Mouse (Mus musculus) liver, adult 2 months (tissue): ENCODE results near the gene Ldhal6b. TPM values are rescaled to one million over a fixed set of nuclear protein-coding genes. Genes with fewer than 3 reads are reported as not detected.
A peak's percentile ranks its signal among the peaks of the same experiment; 100 is the strongest.

Experiments used
- DNase-seq: peaks from one replicate; pipeline ENCODE4 v3.0.0-alpha.2; 2011; ENCODE audit warnings: low read depth, low spot score; ENCODE audit errors: extremely low read depth
- H3K27ac ChIP-seq: fragments of 200-500 bp; replicated peaks from 2 replicates; pipeline ENCODE4 v1.5.1; 2012; ENCODE audit warnings: low read depth, mild to moderate bottlenecking, control low read depth, inconsistent platforms, low read length; ENCODE audit not compliant: insufficient read depth
- H3K27me3 ChIP-seq: fragments of 200-500 bp; 2 replicates; pipeline ENCODE4 v1.6.1; 2012; ENCODE audit warnings: mild to moderate bottlenecking, moderate library complexity, low read length, inconsistent platforms; ENCODE audit not compliant: control insufficient read depth, insufficient read depth
- H3K36me3 ChIP-seq: fragments of 200-500 bp; 2 replicates; pipeline ENCODE4 v1.6.1; 2012; ENCODE audit warnings: low read length, inconsistent platforms; ENCODE audit not compliant: control insufficient read depth, insufficient read depth
- H3K4me1 ChIP-seq: fragments of 200-500 bp; 2 replicates; pipeline ENCODE4 v1.6.1; 2011; ENCODE audit warnings: low read length; ENCODE audit not compliant: control insufficient read depth, insufficient read depth
- H3K4me3 ChIP-seq: fragments of 200-500 bp; 2 replicates; pipeline ENCODE4 v1.5.1; 2011; ENCODE audit warnings: low read depth, mild to moderate bottlenecking, control low read depth, low read length, moderate library complexity; ENCODE audit not compliant: insufficient read depth
- H3K79me2 ChIP-seq: fragments of 200-500 bp; 2 replicates; pipeline ENCODE4 v1.6.1; 2012; ENCODE audit warnings: inconsistent platforms, mild to moderate bottlenecking, low read length, moderate library complexity; ENCODE audit not compliant: control insufficient read depth, insufficient read depth
- H3K9ac ChIP-seq: fragments of 200-500 bp; 2 replicates; pipeline ENCODE4 v1.6.1; 2012; ENCODE audit warnings: low read depth, mild to moderate bottlenecking, control low read depth, inconsistent platforms, low read length
- CTCF ChIP-seq: fragments of 200-500 bp; IDR thresholded peaks from 2 replicates; pipeline ENCODE4 v1.5.1; 2011; ENCODE audit warnings: low read depth, low read length, control low read depth
- POLR2A ChIP-seq: fragments of 200-500 bp; IDR thresholded peaks from 2 replicates; pipeline ENCODE4 v1.6.1; 2011; ENCODE audit warnings: low read length, control low read depth; ENCODE audit not compliant: insufficient read depth; ENCODE audit errors: extremely low read depth
- WGBS: fragments of 180-500 bp; shearing (Covaris S2); methylation state at CpG from one replicate; pipeline ENCODE4 v1.1.7; 2018; 5-methylcytosine and 5-hydroxymethylcytosine counted together
- polyA plus RNA-seq: library from polyadenylated mRNA; depleted of rRNA; stranded (reverse); fragments of >200 nt; gene quantifications from 2 replicates; pipeline ENCODE4 v1.2.3, GENCODE M21; 2012
- total RNA-seq: library from RNA; depleted of rRNA; stranded (reverse); fragments of >200 nt; gene quantifications from 2 replicates; pipeline ENCODE4 v1.2.3, GENCODE M21; 2014

The Ldhal6b gene
- total and polyA plus RNA-seq, 2 experiments, result 0.32 to 0.46 TPM

DNA sequence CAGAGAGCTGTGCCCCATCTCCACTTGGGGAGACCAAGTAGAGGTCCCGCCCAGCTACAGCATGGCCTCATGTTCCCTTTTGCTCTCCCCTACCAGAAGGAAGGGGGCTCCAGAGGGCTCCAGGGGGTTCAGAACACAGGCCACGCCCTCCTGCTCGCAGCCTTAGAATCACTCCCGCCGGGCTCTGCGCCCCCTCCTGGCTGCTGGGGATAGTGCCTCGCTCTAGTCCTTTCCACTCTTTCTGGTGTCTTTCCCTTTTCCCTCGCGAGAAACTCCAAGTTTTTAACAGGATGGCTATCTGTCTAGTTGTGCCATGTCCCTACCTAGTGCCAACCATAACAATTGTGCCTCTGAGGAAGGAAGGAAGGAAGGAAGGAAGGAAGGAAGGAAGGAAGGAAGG is 16.5 kb downstream of the Ldhal6b start:
- Histone ChIP-seq H3K4me1 (no peaks in the 10 kb centered on the region), H3K27ac (no peak overlapping the region), H3K27me3 (no peaks in the 10 kb centered on the region), H3K79me2 (no peaks in the 10 kb centered on the region), H3K9ac (no peak overlapping the region), H3K4me3 (no peak overlapping the region), H3K36me3 (no peaks in the 10 kb centered on the region)
- TF ChIP-seq POLR2A (no peak), CTCF (peak; percentile 85)
- no peak for DNase-seq
- 10% methylated on average over 9 of the region's 9 CpGs for WGBS

GRCm38 (mm10) chr17:5401288-5401687 is 17.3 kb downstream of the Ldhal6b start:
- no peaks in the 10 kb centered on the region for H3K27me3 ChIP-seq
- TF ChIP-seq POLR2A (no peak), CTCF (no peak)
- no peaks in the 10 kb centered on the region for H3K4me1 ChIP-seq
- 88% methylated on average over 10 of the region's 10 CpGs for WGBS
- no peak overlapping the region for H3K9ac ChIP-seq
- no peak overlapping the region for H3K4me3 ChIP-seq
- no peak for DNase-seq
- H3K36me3 ChIP-seq, result no peaks in the 10 kb centered on the region
- no peak overlapping the region for H3K27ac ChIP-seq
- no peaks in the 10 kb centered on the region for H3K79me2 ChIP-seq

DNA sequence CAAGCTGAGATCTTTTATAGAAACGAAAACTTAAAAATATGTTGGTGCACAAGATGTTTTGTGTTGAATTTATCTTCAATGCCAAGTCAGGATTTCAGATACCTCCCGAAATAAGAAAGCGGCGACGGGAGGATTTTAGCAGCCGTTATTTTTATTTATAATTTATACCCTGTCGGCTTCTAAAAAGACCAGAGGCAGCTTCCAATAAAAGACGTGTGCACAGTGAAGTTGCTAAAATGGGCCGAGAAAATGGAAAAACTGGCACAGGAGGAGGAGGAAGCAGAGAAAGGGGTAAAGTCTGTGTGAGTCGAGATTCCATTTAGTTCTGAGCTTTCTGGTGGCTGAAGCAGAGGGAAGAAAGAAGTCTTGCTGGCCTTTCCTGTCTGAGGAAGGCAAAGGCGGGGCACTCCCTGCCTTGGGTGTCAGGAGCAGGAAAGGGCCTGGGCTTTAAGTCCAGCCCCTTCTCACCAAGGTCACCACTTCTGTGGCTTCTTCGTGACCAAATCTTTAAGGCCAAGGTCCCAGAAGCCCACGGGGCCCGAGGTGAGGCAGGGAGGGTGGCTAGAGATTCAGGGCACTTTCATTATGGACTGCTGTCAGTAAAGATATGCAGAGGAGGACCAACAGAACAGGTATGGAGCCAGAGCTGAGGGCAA is 18.0 kb downstream of the Ldhal6b start:
- Histone ChIP-seq H3K4me3 (no peak overlapping the region), H3K27ac (no peak overlapping the region), H3K4me1 (no peaks in the 10 kb centered on the region), H3K36me3 (no peaks in the 10 kb centered on the region), H3K27me3 (no peaks in the 10 kb centered on the region), H3K79me2 (no peaks in the 10 kb centered on the region), H3K9ac (no peak overlapping the region)
- TF ChIP-seq POLR2A (no peak), CTCF (no peak)
- DNase-seq, result no peak
- 78% methylated on average over 14 of the region's 14 CpGs for WGBS

DNA sequence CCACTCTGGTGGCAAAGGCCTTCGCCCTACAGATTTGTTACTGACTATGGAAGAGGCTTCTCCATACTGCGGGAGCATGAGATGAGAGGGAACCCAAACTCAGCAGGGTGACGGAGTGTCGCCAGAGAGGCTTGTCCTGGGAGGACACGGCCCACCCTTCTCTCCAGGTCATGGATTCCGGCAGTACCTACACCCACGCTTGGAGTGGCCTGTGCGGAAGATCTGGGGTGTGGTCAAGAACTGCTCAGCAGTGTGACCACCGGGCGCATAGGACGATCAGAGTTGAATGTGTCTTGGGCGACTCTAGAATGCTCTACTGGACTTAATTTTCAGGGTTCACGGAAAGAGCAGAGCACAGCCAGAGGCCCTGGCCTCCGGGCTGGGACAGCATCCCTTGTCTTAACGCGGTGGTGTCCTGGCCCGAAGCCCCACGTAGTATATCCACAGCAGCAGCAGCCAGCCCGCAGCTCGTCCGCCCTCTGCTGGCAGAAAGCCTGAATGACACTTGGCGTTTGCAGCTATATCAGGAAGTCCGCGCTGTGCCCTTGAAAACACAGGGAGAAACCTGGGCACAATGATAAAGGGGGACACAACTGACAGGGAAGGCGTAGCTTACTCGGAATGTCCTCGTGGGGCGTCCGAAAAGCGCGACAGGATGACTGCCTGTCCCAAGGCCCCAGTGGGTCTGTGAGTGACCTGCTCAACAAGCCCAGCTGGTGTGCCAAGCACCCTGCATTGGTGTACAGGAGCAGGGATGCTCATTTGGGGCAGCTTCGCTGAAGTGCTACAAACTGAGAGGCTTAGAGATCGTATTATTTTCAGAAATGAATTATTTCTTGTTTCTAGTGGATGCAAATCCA is 21.2 kb downstream of the Ldhal6b start:
- no peaks in the 10 kb centered on the region for H3K36me3 ChIP-seq
- H3K4me3 ChIP-seq, result no peak overlapping the region
- TF ChIP-seq CTCF, result peak; percentile 98
- TF ChIP-seq POLR2A, result no peak
- H3K27me3 ChIP-seq, result no peaks in the 10 kb centered on the region
- H3K4me1 ChIP-seq, result no peaks in the 10 kb centered on the region
- H3K27ac ChIP-seq, result no peak overlapping the region
- WGBS, result 32% methylated on average over 33 of the region's 33 CpGs
- no peak overlapping the region for H3K9ac ChIP-seq
- no peaks in the 10 kb centered on the region for H3K79me2 ChIP-seq
- DNase-seq, result peak; percentile 43

GRCm38 (mm10) chr17:5396213-5396612 is 22.4 kb downstream of the Ldhal6b start:
- Histone ChIP-seq H3K27ac (no peak overlapping the region), H3K9ac (no peak overlapping the region), H3K4me3 (no peak overlapping the region), H3K36me3 (no peaks in the 10 kb centered on the region), H3K79me2 (no peaks in the 10 kb centered on the region), H3K4me1 (no peaks in the 10 kb centered on the region), H3K27me3 (no peaks in the 10 kb centered on the region)
- TF ChIP-seq CTCF (no peak), POLR2A (no peak)
- 87% methylated on average over 5 of the region's 5 CpGs for WGBS
- DNase-seq, result no peak
